In the genomic region with DNA sequence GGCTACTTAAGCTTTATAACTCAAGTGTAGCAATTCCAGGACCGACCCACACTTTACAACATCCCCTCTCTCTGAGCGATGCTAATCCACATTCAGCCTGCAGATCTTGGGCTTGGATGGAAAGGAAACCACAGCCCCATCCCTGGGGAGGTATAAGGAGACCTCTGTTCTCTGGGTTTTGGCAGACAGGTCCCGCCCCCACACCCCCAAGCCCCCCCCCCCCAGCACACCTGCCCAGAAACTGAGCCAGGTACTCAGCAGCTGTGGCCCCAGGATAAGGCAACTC, we compare ENCODE assay signal across 13 mouse cellular contexts.
A peak's percentile ranks its signal among the peaks of the same experiment; 100 is the strongest.
DNase-seq lines count a peak whose midpoint lies in the region; ATAC-seq lines count a peak whose summit lies in the region.
"Had no signal": no experiment of that assay in that cellular context is flagged by ENCODE, and none has a peak within 500 bp of the region (broad histone marks: within the 10 kb centered on the region; RNA-seq: fewer than 3 reads in every experiment).

No protein-coding gene starts in this region.

- H3K4me3 ChIP-seq in heart, embryonic 16.5 days (ENCODE audit: low read length) = peak overlapping the region; percentile 77
- H3K4me3 ChIP-seq in embryonic facial prominence, embryonic 12.5 days = no peak overlapping the region
- H3K4me3 ChIP-seq in hindbrain, embryonic 15.5 days = 0 out of 2 replicates have a peak overlapping the region, but pooled peaks have one; percentile 48
- H3K4me3 ChIP-seq in midbrain, embryonic 15.5 days = no peak overlapping the region

- no peak for ATAC-seq in heart, embryonic 16.5 days (replicated peaks; ENCODE audit: extremely low read depth, insufficient read depth, low FRiP score)
- ATAC-seq in embryonic facial prominence, embryonic 12.5 days (ENCODE audit: insufficient number of reproducible peaks, insufficient read depth, low FRiP score, low TSS enrichment) = no peak
- ATAC-seq in hindbrain, embryonic 15.5 days (ENCODE audit: low FRiP score, low read depth) = no peak
- no peak for ATAC-seq in midbrain, embryonic 15.5 days (replicated peaks)
- ATAC-seq: activated CD4-positive, CD25-positive, alpha-beta regulatory T cell, adult 4 months had no signal

- peak overlapping the region; percentile 82 for H3K9ac ChIP-seq in heart, embryonic 16.5 days (ENCODE audit: low read length)
- no peak overlapping the region for H3K9ac ChIP-seq in embryonic facial prominence, embryonic 12.5 days
- no peak overlapping the region for H3K9ac ChIP-seq in hindbrain, embryonic 15.5 days
- H3K9ac ChIP-seq in midbrain, embryonic 15.5 days = no peak overlapping the region

- no peaks in the 10 kb centered on the region for H3K27me3 ChIP-seq in heart, embryonic 16.5 days (ENCODE audit: control insufficient read depth, insufficient read depth, low read length)
- 0 out of 2 replicates have a peak, but pooled peaks cover 5% of the 10 kb centered on the region for H3K27me3 ChIP-seq in embryonic facial prominence, embryonic 12.5 days
- H3K27me3 ChIP-seq in hindbrain, embryonic 15.5 days = no peaks in the 10 kb centered on the region
- H3K27me3 ChIP-seq in midbrain, embryonic 15.5 days (replicated peaks) = no peaks in the 10 kb centered on the region

- peak overlapping the region; percentile 15; the same call in 1 of the 2 replicates for H3K27ac ChIP-seq in heart, embryonic 16.5 days (ENCODE audit: low read length)
- H3K27ac ChIP-seq in embryonic facial prominence, embryonic 12.5 days = no peak overlapping the region
- no peak overlapping the region for H3K27ac ChIP-seq in hindbrain, embryonic 15.5 days (replicated peaks)
- H3K27ac ChIP-seq in midbrain, embryonic 15.5 days = no peak overlapping the region
- H3K27ac ChIP-seq: macrophage had no signal

- H3K4me2 ChIP-seq in heart, embryonic 16.5 days (ENCODE audit: low read depth, low read length) = peak overlapping the region; percentile 81
- H3K4me2 ChIP-seq in embryonic facial prominence, embryonic 12.5 days (replicated peaks) = peak overlapping the region; percentile 77; the same call in 1 of the 2 replicates
- H3K4me2 ChIP-seq in hindbrain, embryonic 15.5 days = peak overlapping the region; percentile 64
- peak overlapping the region; percentile 62 for H3K4me2 ChIP-seq in midbrain, embryonic 15.5 days

- no peak for DNase-seq in heart, adult 8-10 months (ENCODE audit: low spot score)
- no peak for DNase-seq in layer of hippocampus, postnatal 25 days (ENCODE audit: extremely low spot score in 1 of 2, low spot score in 1 of 2)
- no peak for DNase-seq in thymus, postnatal 0 days (ENCODE audit: low spot score)
- DNase-seq: embryo, embryonic 11 days; kidney, adult 8-10 months; spleen, adult 18-20 months; thymus, postnatal 36 days had no signal

- 0 out of 2 replicates have a peak, but pooled peaks cover 3% of the 10 kb centered on the region for H3K36me3 ChIP-seq in heart, embryonic 16.5 days (ENCODE audit: control insufficient read depth, insufficient read depth)
- no peaks in the 10 kb centered on the region for H3K36me3 ChIP-seq in embryonic facial prominence, embryonic 12.5 days
- H3K36me3 ChIP-seq in hindbrain, embryonic 15.5 days = no peaks in the 10 kb centered on the region
- H3K36me3 ChIP-seq in midbrain, embryonic 15.5 days (replicated peaks) = no peaks in the 10 kb centered on the region

- H3K9me3 ChIP-seq in heart, embryonic 16.5 days (replicated peaks; ENCODE audit: control insufficient read depth, low read length) = no peaks in the 10 kb centered on the region
- H3K9me3 ChIP-seq in embryonic facial prominence, embryonic 12.5 days = no peaks in the 10 kb centered on the region
- no peaks in the 10 kb centered on the region for H3K9me3 ChIP-seq in hindbrain, embryonic 15.5 days
- H3K9me3 ChIP-seq in midbrain, embryonic 15.5 days = no peaks in the 10 kb centered on the region

- H3K4me1 ChIP-seq in heart, embryonic 16.5 days (ENCODE audit: control insufficient read depth, insufficient read depth, low read length) = peaks cover 52% of the 10 kb centered on the region
- peaks cover 49% of the 10 kb centered on the region for H3K4me1 ChIP-seq in embryonic facial prominence, embryonic 12.5 days
- peaks cover 78% of the 10 kb centered on the region for H3K4me1 ChIP-seq in hindbrain, embryonic 15.5 days (replicated peaks)
- H3K4me1 ChIP-seq in midbrain, embryonic 15.5 days = peaks cover 53% of the 10 kb centered on the region

- WGBS in heart, embryonic 16.5 days = 38% methylated on average over 3 of the region's 3 CpGs
- WGBS in embryonic facial prominence, embryonic 12.5 days = 20% methylated on average over 3 of the region's 3 CpGs
- WGBS in hindbrain, embryonic 15.5 days = 32% methylated on average over 3 of the region's 3 CpGs
- WGBS in midbrain, embryonic 15.5 days = 10% methylated on average over 3 of the region's 3 CpGs

Comparison
In these comparisons a context has a peak if more than half of its experiments do, and no peak if none do; other contexts are left out.
1. H3K4me3 ChIP-seq: peak in heart, embryonic 16.5 days (single experiment) and hindbrain, embryonic 15.5 days (single experiment); none in embryonic facial prominence, embryonic 12.5 days (single experiment) and midbrain, embryonic 15.5 days (single experiment).
2. Peak in every context shown above with its lines, with median percentiles within 50 percentile points of each other: H3K4me2 ChIP-seq.